Mouse (Mus musculus) intestine, postnatal 0 days (tissue): ENCODE measurements around the gene Hspa14. TPM values are rescaled to one million over a fixed set of nuclear protein-coding genes. Genes with fewer than 3 reads are reported as not detected.

ENCODE experiments used
- ATAC-seq: fragments of 200-750 bp; cut with Nextera tagmentation; 2 replicates; pipeline ENCODE4 v1.8.0; 2017; ENCODE audit warnings: mild to moderate bottlenecking, moderate TSS enrichment, moderate library complexity
- H3K27ac ChIP-seq: fragments of 300-500 bp; sonication (generic); 2 replicates; pipeline ENCODE4 v1.5.1; 2014; ENCODE audit warnings: mild to moderate bottlenecking, low read depth, low read length, moderate library complexity
- H3K27me3 ChIP-seq: fragments of 300-500 bp; sonication (generic); replicated peaks from 2 replicates; pipeline ENCODE4 v1.6.1; 2014; ENCODE audit warnings: low read length, mixed read lengths; ENCODE audit not compliant: control insufficient read depth, insufficient read depth
- H3K36me3 ChIP-seq: fragments of 300-500 bp; sonication (generic); 2 replicates; pipeline ENCODE4 v1.6.1; 2014; ENCODE audit warnings: mild to moderate bottlenecking, moderate library complexity; ENCODE audit not compliant: control insufficient read depth, insufficient read depth
- H3K4me1 ChIP-seq: fragments of 300-500 bp; sonication (generic); replicated peaks from 2 replicates; pipeline ENCODE4 v1.6.1; 2014; ENCODE audit warnings: antibody characterized with exemption, low read length, mixed read lengths; ENCODE audit not compliant: control insufficient read depth, insufficient read depth
- H3K4me2 ChIP-seq: fragments of 300-500 bp; sonication (generic); replicated peaks from 2 replicates; pipeline ENCODE4 v1.6.1; 2014; ENCODE audit warnings: low read depth, mild to moderate bottlenecking, moderate library complexity
- H3K4me3 ChIP-seq: fragments of 300-500 bp; sonication (generic); 2 replicates; pipeline ENCODE4 v1.5.1; 2014; ENCODE audit warnings: low read depth, low read length
- H3K9ac ChIP-seq: fragments of 300-500 bp; sonication (generic); 2 replicates; pipeline ENCODE4 v1.6.1; 2014; ENCODE audit warnings: mild to moderate bottlenecking, low read depth, low read length
- H3K9me3 ChIP-seq: fragments of 300-500 bp; sonication (generic); 2 replicates; pipeline ENCODE4 v1.6.1; 2016; ENCODE audit warnings: mixed run types; ENCODE audit not compliant: control insufficient read depth
- CTCF ChIP-seq: sonication (generic); IDR thresholded peaks from 2 replicates; pipeline ENCODE4 v1.5.1; 2016; ENCODE audit warnings: low read depth, mild to moderate bottlenecking, control low read depth, antibody characterized with exemption, moderate library complexity
- WGBS: fragments of 180-500 bp; shearing (Covaris S2); extraction: QIAGEN DNeasy Blood & Tissue Kit; methylation state at CpG from one replicate; pipeline ENCODE4 v1.1.7; 2014; 5-methylcytosine and 5-hydroxymethylcytosine counted together
- polyA plus RNA-seq: library from polyadenylated mRNA; unstranded; fragments of >200 nt; fragmentation: Nextera tagmentation; extraction: Ambion mirVana; gene quantifications from 2 replicates; pipeline ENCODE4 v1.2.1, GENCODE M21; 2015

Hspa14 gene
- polyA plus RNA-seq, 1 experiment from 2014 or later = 39.9 TPM

- Histone ChIP-seq H3K27me3 (no peaks in the 10 kb centered on the region), H3K9me3 (no peaks in the 10 kb centered on the region), H3K9ac (peak overlapping the region; percentile 91), H3K4me1 (no peaks in the 10 kb centered on the region; the same call in 1 of the 2 replicates), H3K27ac (peak overlapping the region; percentile 83), H3K4me3 (peak overlapping the region; percentile 85), H3K36me3 (peaks cover 20% of the 10 kb centered on the region), H3K4me2 (peak overlapping the region; percentile 94)
- WGBS = 0% methylated on average over 15 of the region's 15 CpGs
- ATAC-seq = no peak
- no peak for TF ChIP-seq CTCF
Observed at GRCm38 (mm10) chr2:3512076-3512475, 538 bp downstream of the Hspa14 start.

- no peaks in the 10 kb centered on the region for H3K27me3 ChIP-seq
- no peak overlapping the region for H3K4me2 ChIP-seq
- H3K9ac ChIP-seq = no peak overlapping the region
- H3K27ac ChIP-seq = no peak overlapping the region
- WGBS = 92% methylated on average over 5 of the region's 5 CpGs
- H3K36me3 ChIP-seq = peaks cover 51% of the 10 kb centered on the region
- no peaks in the 10 kb centered on the region for H3K9me3 ChIP-seq
- no peaks in the 10 kb centered on the region for H3K4me1 ChIP-seq
- ATAC-seq = no peak
- TF ChIP-seq CTCF = no peak
- no peak overlapping the region for H3K4me3 ChIP-seq
Observed at GRCm38 (mm10) chr2:3500886-3501285, 11.7 kb downstream of the Hspa14 start.

- no peaks in the 10 kb centered on the region for H3K4me1 ChIP-seq
- H3K4me3 ChIP-seq = no peak overlapping the region
- no peaks in the 10 kb centered on the region for H3K9me3 ChIP-seq
- WGBS = 90% methylated on average over 6 of the region's 6 CpGs
- no peak overlapping the region for H3K4me2 ChIP-seq
- TF ChIP-seq CTCF = no peak
- no peak overlapping the region for H3K9ac ChIP-seq
- no peaks in the 10 kb centered on the region for H3K27me3 ChIP-seq
- H3K27ac ChIP-seq = no peak overlapping the region
- no peak for ATAC-seq
- H3K36me3 ChIP-seq = peaks cover 54% of the 10 kb centered on the region
Observed at GRCm38 (mm10) chr2:3499543-3499942, 13.1 kb downstream of the Hspa14 start.

DNA sequence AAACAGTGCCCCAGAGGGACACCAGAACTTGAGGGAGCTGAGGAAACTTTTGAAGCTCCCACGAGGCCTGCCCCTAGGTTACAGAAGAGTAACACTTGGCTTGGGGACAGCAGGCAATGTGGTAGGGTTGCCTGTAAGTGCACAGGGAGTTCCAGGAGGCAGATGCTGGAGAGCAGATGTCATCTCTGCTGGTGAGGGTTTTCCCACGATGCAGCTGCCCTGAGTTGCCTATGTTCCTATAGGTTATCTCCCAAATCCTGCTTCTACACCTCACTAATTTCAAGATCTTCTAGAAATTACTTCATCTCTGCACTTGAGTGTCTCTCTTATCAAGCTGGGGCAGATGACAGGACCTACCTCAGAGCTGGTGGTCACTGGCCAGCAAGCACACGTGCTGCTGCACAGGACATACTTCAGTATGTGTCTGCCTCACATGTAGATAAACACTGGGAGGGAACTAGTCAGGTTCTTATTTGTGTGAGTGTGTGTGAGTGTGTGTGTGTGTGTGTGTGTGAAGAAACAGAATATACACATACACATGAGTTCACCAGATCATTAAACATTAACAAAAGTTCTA, 18.7 kb downstream of the Hspa14 start:
- peaks cover 59% of the 10 kb centered on the region for H3K36me3 ChIP-seq
- H3K27ac ChIP-seq = no peak overlapping the region
- no peaks in the 10 kb centered on the region for H3K4me1 ChIP-seq
- TF ChIP-seq CTCF = no peak
- ATAC-seq = no peak
- no peak overlapping the region for H3K9ac ChIP-seq
- H3K27me3 ChIP-seq = no peaks in the 10 kb centered on the region
- 85% methylated on average over 3 of the region's 3 CpGs for WGBS
- no peaks in the 10 kb centered on the region for H3K9me3 ChIP-seq
- no peak overlapping the region for H3K4me3 ChIP-seq
- H3K4me2 ChIP-seq = no peak overlapping the region

GRCm38 (mm10) chr2:3489816-3490215, 22.8 kb downstream of the Hspa14 start:
- H3K36me3 ChIP-seq = peaks cover 36% of the 10 kb centered on the region
- WGBS = 86% methylated on average over 3 of the region's 3 CpGs
- no peaks in the 10 kb centered on the region for H3K27me3 ChIP-seq
- H3K27ac ChIP-seq = no peak overlapping the region
- no peak overlapping the region for H3K4me3 ChIP-seq
- H3K4me1 ChIP-seq = no peaks in the 10 kb centered on the region
- ATAC-seq = no peak
- no peak for TF ChIP-seq CTCF
- no peak overlapping the region for H3K4me2 ChIP-seq
- no peaks in the 10 kb centered on the region for H3K9me3 ChIP-seq
- H3K9ac ChIP-seq = no peak overlapping the region

DNA sequence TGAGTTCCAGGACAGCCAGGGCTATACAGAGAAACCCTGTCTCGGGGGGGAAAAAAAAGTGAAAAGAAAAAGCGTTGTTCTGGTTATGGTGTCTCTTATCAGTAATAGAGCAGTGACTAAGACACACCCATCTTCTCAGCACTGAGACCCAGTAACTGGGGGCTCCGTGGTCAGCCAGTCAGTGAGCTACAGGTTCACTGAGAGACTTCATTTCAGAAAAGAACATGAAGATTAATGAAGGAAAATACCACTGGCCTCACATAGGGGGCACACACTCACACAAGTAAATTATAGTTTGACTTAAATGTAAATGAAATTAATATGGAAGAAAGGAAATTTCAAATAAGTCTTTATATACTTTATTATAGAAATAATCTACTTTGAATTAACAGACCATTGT, 32.4 kb downstream of the Hspa14 start:
- Histone ChIP-seq H3K36me3 (no peaks in the 10 kb centered on the region), H3K9me3 (no peaks in the 10 kb centered on the region), H3K4me1 (no peaks in the 10 kb centered on the region), H3K27me3 (no peaks in the 10 kb centered on the region), H3K9ac (no peak overlapping the region), H3K4me3 (no peak overlapping the region), H3K27ac (no peak overlapping the region), H3K4me2 (no peak overlapping the region)
- TF ChIP-seq CTCF = peak; percentile 16; the same call in 1 of the 2 replicates
- WGBS = 69% methylated on average over 3 of the region's 3 CpGs
- ATAC-seq = no peak

DNA sequence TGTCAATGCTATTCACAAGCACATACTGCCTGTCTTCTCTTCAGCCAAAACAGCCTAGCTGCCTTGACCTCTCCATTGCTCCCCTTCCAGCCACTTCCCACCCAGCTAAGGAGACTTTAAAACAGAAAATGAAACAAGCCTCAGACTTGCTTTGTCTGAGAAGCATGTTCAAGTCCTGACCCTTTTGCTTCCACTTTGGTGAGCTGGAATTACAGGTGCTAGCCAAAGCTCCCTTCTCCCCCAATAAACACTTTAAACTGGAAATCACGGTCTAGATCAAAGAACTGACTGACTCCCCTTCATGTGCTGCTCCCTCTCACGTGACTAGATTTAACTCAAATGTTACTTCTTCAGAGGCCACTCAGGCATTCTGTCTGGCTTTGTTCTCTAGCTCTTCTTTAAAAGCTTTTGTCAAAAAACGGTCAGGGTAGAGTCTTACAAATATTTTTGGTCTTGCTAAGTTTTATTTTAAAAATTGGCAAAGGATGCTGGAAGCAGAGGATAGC, 36.8 kb downstream of the Hspa14 start:
- peak overlapping the region; percentile 96 for H3K4me3 ChIP-seq
- WGBS = 71% methylated on average over 3 of the region's 3 CpGs

More for the DNA sequence above, 36.8 kb downstream of the Hspa14 start:
- TF ChIP-seq CTCF = no peak
- Histone ChIP-seq H3K9ac (no peak overlapping the region), H3K27ac (no peak overlapping the region), H3K4me1 (0 out of 2 replicates have a peak, but pooled peaks cover 4% of the 10 kb centered on the region), H3K4me2 (peak overlapping the region; percentile 98), H3K27me3 (no peaks in the 10 kb centered on the region), H3K9me3 (no peaks in the 10 kb centered on the region), H3K36me3 (no peaks in the 10 kb centered on the region)
- ATAC-seq = no peak
